Mouse (Mus musculus) stomach, postnatal 0 days (tissue): Measurements from ENCODE around the gene Cep95.
A peak's percentile ranks its signal among the peaks of the same experiment; 100 is the strongest.

Source experiments
- CTCF ChIP-seq: IDR thresholded peaks from 2 replicates; pipeline ENCODE4 v1.5.1; 2016; ENCODE audit warnings: antibody characterized with exemption, low read depth, mild to moderate bottlenecking, moderate library complexity
- EP300 ChIP-seq: optimal IDR thresholded peaks from 2 replicates; pipeline ENCODE3; 2016; ENCODE audit warnings: antibody characterized with exemption

- TF ChIP-seq CTCF (peak; percentile 44), EP300 (no peak)
These were observed 4.8 kb downstream of the Cep95 start for GRCm38 (mm10) chr11:106793846-106794245.
